ENCODE assay signal across 14 mouse cellular contexts in genomic region chr9:45945721-45946120, GRCm38 (mm10). TPM values are rescaled to one million over a fixed set of nuclear protein-coding genes. Genes with fewer than 3 reads are reported as not detected.
A peak's percentile ranks its signal among the peaks of the same experiment; 100 is the strongest.
DNase-seq lines count a peak whose midpoint lies in the region; ATAC-seq and TF ChIP-seq lines count a peak whose summit lies in the region.
"Had no signal": no experiment of that assay in that cellular context is flagged by ENCODE, and none has a peak within 500 bp of the region (broad histone marks: within the 10 kb centered on the region; RNA-seq: fewer than 3 reads in every experiment).

No protein-coding gene starts in this region.

- peaks cover 46% of the 10 kb centered on the region for H3K36me3 ChIP-seq in spleen, adult 2 months (ENCODE audit: control insufficient read depth, insufficient read depth, low read length)
- peaks cover 6% of the 10 kb centered on the region for H3K36me3 ChIP-seq in kidney, adult 2 months (ENCODE audit: control insufficient read depth, insufficient read depth, low read length)

- TF ChIP-seq POLR2A in spleen, adult 2 months (IDR thresholded peaks at IDR 0.05; ENCODE audit: low read depth, low read length), result no peak
- TF ChIP-seq POLR2A in kidney, adult 2 months (IDR thresholded peaks at IDR 0.05; ENCODE audit: low read depth, low read length), result no peak

- no peak for DNase-seq in spleen, adult 2 months (ENCODE audit: low read depth in 1 of 2, low spot score in 2 of 2)
- DNase-seq in spleen, adult 18-20 months, result no peak
- peak; percentile 79 for DNase-seq in cerebellum, adult 11-12 months
- peak; percentile 44 to 68 for DNase-seq in thymus, postnatal 36 days
- DNase-seq in kidney, adult 2 months, result no peak
- no peak for DNase-seq in adrenal gland, postnatal 36 days
- no peak for DNase-seq in frontal cortex, postnatal 36 days (ENCODE audit: low spot score in 2 of 2)
- DNase-seq: embryo, embryonic 11 days; forebrain, postnatal 0 days; kidney, adult 8-10 months had no signal

- peaks cover 25% of the 10 kb centered on the region for H3K4me1 ChIP-seq in spleen, adult 2 months (ENCODE audit: control insufficient read depth, insufficient read depth, insufficient read length)
- H3K4me1 ChIP-seq in kidney, adult 2 months (ENCODE audit: control insufficient read depth, insufficient read depth, low read length), result no peaks in the 10 kb centered on the region
- H3K4me1 ChIP-seq: hindbrain, embryonic 15.5 days had no signal

- 40% methylated on average over 13 of the region's 13 CpGs for WGBS in spleen, adult 2 months
- 75% methylated on average over 13 of the region's 13 CpGs for WGBS in kidney, adult 2 months

- H3K27ac ChIP-seq in spleen, adult 2 months (ENCODE audit: insufficient read depth, low read length), result peak overlapping the region; percentile 93
- no peak overlapping the region for H3K27ac ChIP-seq in kidney, adult 2 months (ENCODE audit: insufficient read depth, low read depth, low read length)
- H3K27ac ChIP-seq: hindbrain, embryonic 15.5 days; liver, embryonic 12.5 days had no signal

- TF ChIP-seq CTCF in spleen, adult 2 months (IDR thresholded peaks at IDR 0.05; ENCODE audit: extremely low read depth, insufficient read depth, insufficient read length, insufficient replicate concordance), result no peak
- no peak for TF ChIP-seq CTCF in kidney, adult 2 months (conservative IDR thresholded peaks at IDR 0.05; ENCODE audit: insufficient read depth, insufficient read length, low read depth, low read length)

- H3K27me3 ChIP-seq in spleen, adult 2 months (ENCODE audit: control insufficient read depth, insufficient read depth, low read length), result no peaks in the 10 kb centered on the region
- H3K27me3 ChIP-seq in kidney, adult 2 months (replicated peaks; ENCODE audit: control insufficient read depth, insufficient read depth, low read length), result no peaks in the 10 kb centered on the region
- H3K27me3 ChIP-seq: hindbrain, embryonic 15.5 days; liver, embryonic 12.5 days had no signal

- ATAC-seq in granulocyte monocyte progenitor cell, adult 5-6 weeks (replicated peaks; ENCODE audit: poor library complexity, severe bottlenecking), result peak; percentile 17
- ATAC-seq: forebrain, postnatal 0 days; liver, embryonic 12.5 days had no signal

- no peak overlapping the region for H3K4me3 ChIP-seq in spleen, adult 2 months (ENCODE audit: extremely low read depth, insufficient read depth, insufficient read length)
- no peak overlapping the region for H3K4me3 ChIP-seq in kidney, adult 2 months (ENCODE audit: insufficient read depth, low read depth, low read length)
- H3K4me3 ChIP-seq: hindbrain, embryonic 15.5 days; liver, embryonic 12.5 days had no signal

RNA-seq across cellular contexts. Expression of gene Sidt2, which starts 9.3 kb away (rescaled TPM):
- polyA plus RNA-seq in spleen, adult 2 months (2012; rRNA removed), result 322 and 583 TPM in 2 replicates
- total RNA-seq in granulocyte monocyte progenitor cell, adult 5-6 weeks (2014; fragmentation: Nextera tagmentation), result 31.0 and 57.9 TPM in 2 replicates
- 18.7 and 29.3 TPM in 2 replicates for total RNA-seq in granulocyte monocyte progenitor cell, adult 5-6 weeks (2017)
- 345 and 570 TPM in 2 replicates for polyA plus RNA-seq in kidney, adult 2 months (2012; rRNA removed)
- 100 to 1,000 TPM; 161 to 261 TPM for total RNA-seq in adrenal gland, postnatal 36 days (2021)

RNA-seq across cellular contexts. Expression of gene Tagln, which starts 9.9 kb away (rescaled TPM):
- polyA plus RNA-seq in spleen, adult 2 months (2012; rRNA removed), result 103 and 140 TPM in 2 replicates
- total RNA-seq in granulocyte monocyte progenitor cell, adult 5-6 weeks (2014; fragmentation: Nextera tagmentation), result not detected in 2 replicates
- total RNA-seq in granulocyte monocyte progenitor cell, adult 5-6 weeks (2017), result not detected in 2 replicates
- 50.3 and 93.5 TPM in 2 replicates for polyA plus RNA-seq in kidney, adult 2 months (2012; rRNA removed)
- total RNA-seq in adrenal gland, postnatal 36 days (2021), result 100 to 1,000 TPM in 1 of 2 experiments, 10 to 100 TPM in 1; 90.4 to 182 TPM
- total RNA-seq: megakaryocyte-erythroid progenitor cell, adult 5-6 weeks had no signal

RNA-seq across cellular contexts. Expression of gene Rnf214, which starts 39.0 kb away (rescaled TPM):
- 7.7 and 9.6 TPM in 2 replicates for polyA plus RNA-seq in spleen, adult 2 months (2012; rRNA removed)
- total RNA-seq in granulocyte monocyte progenitor cell, adult 5-6 weeks (2014; fragmentation: Nextera tagmentation), result 26.8 and 31.6 TPM in 2 replicates
- total RNA-seq in granulocyte monocyte progenitor cell, adult 5-6 weeks (2017), result 16.6 and 22.4 TPM in 2 replicates
- polyA plus RNA-seq in kidney, adult 2 months (2012; rRNA removed), result 17.0 and 20.7 TPM in 2 replicates
- total RNA-seq in adrenal gland, postnatal 36 days (2021), result 10 to 100 TPM; 42.5 to 46.6 TPM

RNA-seq across cellular contexts. Expression of gene Pcsk7, which starts 39.4 kb away (rescaled TPM):
- 23.8 and 28.9 TPM in 2 replicates for polyA plus RNA-seq in spleen, adult 2 months (2012; rRNA removed)
- 12.6 and 30.7 TPM in 2 replicates for total RNA-seq in granulocyte monocyte progenitor cell, adult 5-6 weeks (2014; fragmentation: Nextera tagmentation)
- total RNA-seq in granulocyte monocyte progenitor cell, adult 5-6 weeks (2017), result 11.3 and 13.9 TPM in 2 replicates
- polyA plus RNA-seq in kidney, adult 2 months (2012; rRNA removed), result 32.0 and 53.8 TPM in 2 replicates
- total RNA-seq in adrenal gland, postnatal 36 days (2021), result 10 to 100 TPM; 26.9 to 28.6 TPM

Comparison
In these comparisons a context has a peak if more than half of its experiments do, and no peak if none do; other contexts are left out.
1. DNase-seq: peak in cerebellum, adult 11-12 months (single experiment) and thymus, postnatal 36 days (2 of 2); none in spleen, adult 2 months (0 of 2), spleen, adult 18-20 months (0 of 2), kidney, adult 2 months (single experiment), adrenal gland, postnatal 36 days (0 of 2) and frontal cortex, postnatal 36 days (0 of 2).
2. RNA of gene Tagln, which starts 9.9 kb away (total RNA-seq): 90.4 to 182 TPM in adrenal gland, postnatal 36 days; not detected in granulocyte monocyte progenitor cell, adult 5-6 weeks; every median in the first group is over 10 times any median in the second.